Mouse (Mus musculus) heart, postnatal 0 days (tissue): ENCODE results near the gene Fiz1. TPM values are rescaled to one million over a fixed set of nuclear protein-coding genes. Genes with fewer than 3 reads are reported as not detected.

Experiments
- ATAC-seq: fragments of 200-750 bp; cut with Nextera tagmentation; 2 replicates; pipeline ENCODE4 v1.8.0; 2017; ENCODE audit warnings: low read depth, moderate number of reproducible peaks, moderate library complexity; ENCODE audit not compliant: insufficient read depth
- DNase-seq: peaks from one replicate; pipeline ENCODE4 v3.0.0-alpha.2; 2016; ENCODE audit warnings: low spot score
- H3K27ac ChIP-seq: fragments of 300-500 bp; sonication (generic); 2 replicates; pipeline ENCODE4 v1.5.1; 2014; ENCODE audit warnings: low read depth, mild to moderate bottlenecking
- H3K27me3 ChIP-seq: fragments of 300-500 bp; sonication (generic); 2 replicates; pipeline ENCODE4 v1.6.1; 2014; ENCODE audit warnings: low read length, mixed read lengths; ENCODE audit not compliant: control insufficient read depth, insufficient read depth
- H3K36me3 ChIP-seq: fragments of 300-500 bp; sonication (generic); replicated peaks from 2 replicates; pipeline ENCODE4 v1.6.1; 2014; ENCODE audit warnings: low read length, mixed read lengths; ENCODE audit not compliant: control insufficient read depth, insufficient read depth
- H3K4me1 ChIP-seq: fragments of 300-500 bp; sonication (generic); 2 replicates; pipeline ENCODE4 v1.6.1; 2014; ENCODE audit warnings: antibody characterized with exemption; ENCODE audit not compliant: control insufficient read depth, insufficient read depth
- H3K4me2 ChIP-seq: fragments of 300-500 bp; sonication (generic); 2 replicates; pipeline ENCODE4 v1.6.1; 2014; ENCODE audit warnings: low read depth, mild to moderate bottlenecking, low read length, moderate library complexity
- H3K4me3 ChIP-seq: fragments of 300-500 bp; sonication (generic); 2 replicates; pipeline ENCODE4 v1.5.1; 2014; ENCODE audit warnings: low read depth, low read length
- H3K9ac ChIP-seq: fragments of 300-500 bp; sonication (generic); replicated peaks from 2 replicates; pipeline ENCODE4 v1.6.1; 2014; ENCODE audit warnings: low read depth, low read length, mixed read lengths
- H3K9me3 ChIP-seq: fragments of 300-500 bp; sonication (generic); replicated peaks from 2 replicates; pipeline ENCODE4 v1.6.1; 2016; ENCODE audit warnings: low read length; ENCODE audit not compliant: control insufficient read depth
- CTCF ChIP-seq: IDR thresholded peaks from 2 replicates; pipeline ENCODE4 v1.5.1; 2016; ENCODE audit warnings: antibody characterized with exemption, control low read depth, low read depth
- EP300 ChIP-seq: IDR thresholded peaks from 2 replicates; pipeline ENCODE4 v1.6.1; 2016; ENCODE audit warnings: antibody characterized with exemption, low read depth
- WGBS: fragments of 180-500 bp; shearing (Covaris S2); extraction: QIAGEN DNeasy Blood & Tissue Kit; methylation state at CpG from one replicate; pipeline ENCODE4 v1.1.7; 2014; 5-methylcytosine and 5-hydroxymethylcytosine counted together
- polyA plus RNA-seq: library from polyadenylated mRNA; unstranded; fragments of >200 nt; fragmentation: Nextera tagmentation; extraction: Ambion mirVana; gene quantifications from 2 replicates; pipeline ENCODE4 v1.2.1, GENCODE M21; 2015
- total RNA-seq: library from RNA; depleted of rRNA; stranded (reverse); fragments of >200 nt; gene quantifications from 2 replicates; pipeline ENCODE4 v1.2.3, GENCODE M21; 2014; ENCODE audit warnings: low replicate concordance

Gene Fiz1
- total and polyA plus RNA-seq, 2 experiments from 2014 or later: 14.4 to 37.2 TPM

DNA sequence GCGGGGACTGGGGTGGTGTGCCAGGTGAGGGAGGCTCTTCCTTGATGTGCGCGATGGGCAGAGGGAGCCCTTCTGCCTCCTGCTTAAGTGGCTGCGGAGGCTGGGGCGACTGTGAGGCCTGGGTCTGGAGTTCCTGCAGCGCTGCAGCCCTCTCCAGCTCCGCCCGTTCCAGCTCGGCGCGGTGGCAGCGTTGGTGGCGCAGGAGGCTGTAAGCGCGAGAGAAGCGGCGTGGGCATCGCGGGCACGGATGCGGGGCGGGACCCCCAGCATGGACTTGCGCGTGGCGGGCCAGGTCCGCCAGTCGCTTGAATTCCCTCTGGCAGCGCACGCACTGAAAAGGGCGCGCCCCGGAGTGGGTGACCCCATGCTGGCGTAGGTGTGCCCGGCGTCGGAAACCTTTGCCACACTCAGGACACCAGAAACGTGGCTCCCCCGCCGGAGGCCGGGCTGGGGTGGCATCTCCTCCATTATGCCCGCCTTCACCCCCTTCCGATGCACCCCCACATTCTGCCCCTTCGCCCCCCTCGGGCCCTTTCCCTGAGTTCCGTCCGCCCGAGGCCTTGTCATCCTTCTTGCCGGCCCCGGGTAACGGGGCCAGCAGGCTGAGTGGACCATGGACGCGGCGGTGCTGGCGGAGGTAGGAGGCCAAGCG, 21.0 kb downstream of the Fiz1 start:
- 56% methylated on average over 47 of the region's 55 CpGs for WGBS
- DNase-seq (no peak), ATAC-seq (no peak)
- TF ChIP-seq EP300: no peak
- no peak for TF ChIP-seq CTCF
- H3K27ac ChIP-seq: no peak overlapping the region
- no peaks in the 10 kb centered on the region for H3K9me3 ChIP-seq
- 0 out of 2 replicates have a peak overlapping the region, but pooled peaks have one; percentile 0 for H3K4me2 ChIP-seq
- H3K36me3 ChIP-seq: peaks cover 14% of the 10 kb centered on the region
- peaks cover 12% of the 10 kb centered on the region for H3K4me1 ChIP-seq
- H3K4me3 ChIP-seq: no peak overlapping the region
- H3K27me3 ChIP-seq: 0 out of 2 replicates have a peak, but pooled peaks cover 8% of the 10 kb centered on the region
- H3K9ac ChIP-seq: no peak overlapping the region

- H3K4me2 ChIP-seq: no peak overlapping the region
- ATAC-seq: no peak; the same call in 1 of the 2 replicates
- H3K36me3 ChIP-seq: peaks cover 10% of the 10 kb centered on the region
- H3K9me3 ChIP-seq: no peaks in the 10 kb centered on the region
- DNase-seq: no peak
- WGBS: 4% methylated on average over 2 of the region's 2 CpGs
- H3K4me1 ChIP-seq: no peaks in the 10 kb centered on the region
- TF ChIP-seq CTCF (no peak), EP300 (no peak)
- no peak overlapping the region for H3K9ac ChIP-seq
- H3K27ac ChIP-seq: no peak overlapping the region
- H3K4me3 ChIP-seq: no peak overlapping the region
- 0 out of 2 replicates have a peak, but pooled peaks cover 6% of the 10 kb centered on the region for H3K27me3 ChIP-seq
Observed at GRCm38 (mm10) chr7:4988250-4988649, 26.2 kb downstream of the Fiz1 start.

GRCm38 (mm10) chr7:4976832-4977231, 37.7 kb downstream of the Fiz1 start:
- TF ChIP-seq EP300 (no peak), CTCF (no peak)
- no peak overlapping the region for H3K9ac ChIP-seq
- no peaks in the 10 kb centered on the region for H3K9me3 ChIP-seq
- H3K4me2 ChIP-seq: no peak overlapping the region
- ATAC-seq (no peak), DNase-seq (no peak)
- H3K4me3 ChIP-seq: no peak overlapping the region
- H3K27ac ChIP-seq: no peak overlapping the region
- peaks cover 15% of the 10 kb centered on the region for H3K4me1 ChIP-seq
- no peaks in the 10 kb centered on the region for H3K36me3 ChIP-seq
- 85% methylated on average over 7 of the region's 7 CpGs for WGBS
- H3K27me3 ChIP-seq: no peaks in the 10 kb centered on the region

DNA sequence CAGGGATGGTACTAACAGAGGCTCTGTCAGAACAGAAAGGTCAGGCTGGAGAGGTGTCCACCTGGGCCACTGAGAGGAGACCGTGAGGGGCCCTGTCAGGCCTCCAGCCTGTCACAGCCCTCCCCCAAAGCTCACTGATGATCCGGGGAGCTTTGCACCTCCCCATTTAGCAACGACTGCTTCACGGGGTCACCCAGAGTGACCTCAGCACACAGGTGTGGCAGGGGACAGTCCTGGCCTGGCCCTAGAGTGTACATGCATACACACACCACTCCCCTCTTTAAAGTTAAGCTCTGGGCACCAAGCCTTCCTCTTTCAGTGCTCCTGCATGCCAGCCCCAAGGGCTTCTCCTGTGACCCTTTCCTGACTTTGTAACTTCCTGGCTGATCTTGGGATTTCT, 39.0 kb downstream of the Fiz1 start:
- Histone ChIP-seq H3K9me3 (no peaks in the 10 kb centered on the region), H3K9ac (no peak overlapping the region), H3K4me1 (peaks cover 18% of the 10 kb centered on the region), H3K36me3 (no peaks in the 10 kb centered on the region), H3K4me2 (no peak overlapping the region), H3K27me3 (no peaks in the 10 kb centered on the region), H3K27ac (no peak overlapping the region), H3K4me3 (no peak overlapping the region)
- DNase-seq: no peak
- no peak for TF ChIP-seq EP300
- TF ChIP-seq CTCF: no peak
- WGBS: 51% methylated on average over 4 of the region's 4 CpGs
- ATAC-seq: no peak

- H3K9me3 ChIP-seq: no peaks in the 10 kb centered on the region
- ATAC-seq (peak; percentile 94), DNase-seq (peak; percentile 90)
- no peak for TF ChIP-seq EP300
- TF ChIP-seq CTCF: no peak
- no peak overlapping the region for H3K4me3 ChIP-seq
- whole genome bisulfite sequencing: 31% methylated on average over 18 of the region's 18 CpGs
- no peaks in the 10 kb centered on the region for H3K36me3 ChIP-seq
- H3K27ac ChIP-seq: peak overlapping the region; percentile 68
- H3K4me1 ChIP-seq: peaks cover 18% of the 10 kb centered on the region
- H3K9ac ChIP-seq: no peak overlapping the region
- H3K4me2 ChIP-seq: no peak overlapping the region
- H3K27me3 ChIP-seq: no peaks in the 10 kb centered on the region
Observed at GRCm38 (mm10) chr7:4972321-4973047, 42.0 kb downstream of the Fiz1 start.
